7 mouse cellular contexts compared by ENCODE assay signal in the genomic region with DNA sequence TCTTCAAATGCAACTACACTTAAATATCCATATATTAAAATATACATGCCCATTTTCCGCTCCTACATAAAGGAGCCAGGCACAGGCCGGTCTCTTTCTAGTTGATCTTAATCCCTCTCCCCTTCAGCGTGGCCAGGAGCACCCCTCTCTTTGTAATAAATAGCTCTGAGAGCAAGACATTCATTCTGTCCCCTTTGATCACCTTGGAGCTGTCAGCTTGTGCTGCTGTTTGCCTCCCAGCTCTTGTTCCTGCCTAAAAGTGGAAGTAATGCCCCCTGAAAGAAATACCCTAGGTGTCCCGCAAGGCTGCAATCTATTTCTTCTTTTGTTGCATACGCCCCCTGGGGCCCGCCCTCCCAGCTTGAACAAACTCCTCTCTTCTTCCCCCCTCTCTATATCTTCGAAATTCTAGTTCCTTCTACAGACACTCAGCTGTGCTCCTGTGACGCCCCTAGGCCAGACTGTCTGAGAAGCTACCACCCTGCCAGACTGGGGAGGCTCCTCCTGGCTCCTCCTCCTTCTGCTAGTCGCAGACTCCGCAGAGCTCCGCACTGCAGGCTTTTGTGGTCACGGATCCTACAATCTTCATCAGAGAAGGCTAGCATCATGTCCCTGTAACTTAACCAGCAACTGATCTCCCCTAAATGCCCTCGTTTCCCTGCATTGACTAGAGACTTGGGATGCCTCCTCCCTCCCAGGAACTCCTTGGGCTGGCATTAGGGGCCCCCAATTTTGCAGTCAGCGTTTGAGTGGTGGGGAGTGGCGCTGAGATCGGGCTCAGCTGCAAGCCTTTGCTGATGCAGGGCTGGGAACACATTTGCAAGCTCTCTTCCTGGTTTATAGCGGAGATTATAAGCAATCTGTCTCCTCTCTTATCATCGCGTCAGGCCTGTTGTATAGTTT.
DNase-seq lines count a peak whose midpoint lies in the region; ATAC-seq lines count a peak whose summit lies in the region.

No protein-coding gene starts in this region.

- peak overlapping the region; percentile 35 for H3K4me3 ChIP-seq in embryonic facial prominence, embryonic 12.5 days
- H3K4me3 ChIP-seq in neural tube, embryonic 14.5 days (ENCODE audit: low read depth, low read length) = peak overlapping the region; percentile 24

- peak overlapping the region; percentile 55 for H3K4me2 ChIP-seq in embryonic facial prominence, embryonic 12.5 days (replicated peaks)
- peak overlapping the region; percentile 40 for H3K4me2 ChIP-seq in neural tube, embryonic 14.5 days (ENCODE audit: low read depth, low read length)

- peak overlapping the region; percentile 44 for H3K9ac ChIP-seq in embryonic facial prominence, embryonic 12.5 days
- peak overlapping the region; percentile 25; the same call in 1 of the 2 replicates for H3K9ac ChIP-seq in neural tube, embryonic 14.5 days (replicated peaks; ENCODE audit: low read depth, low read length)

- H3K27ac ChIP-seq in embryonic facial prominence, embryonic 12.5 days = peak overlapping the region; percentile 79
- peak overlapping the region; percentile 80 for H3K27ac ChIP-seq in neural tube, embryonic 14.5 days (ENCODE audit: low read depth, low read length)

- no peaks in the 10 kb centered on the region for H3K27me3 ChIP-seq in embryonic facial prominence, embryonic 12.5 days
- no peaks in the 10 kb centered on the region for H3K27me3 ChIP-seq in neural tube, embryonic 14.5 days (ENCODE audit: control insufficient read depth, insufficient read depth, low read length)

- H3K36me3 ChIP-seq in embryonic facial prominence, embryonic 12.5 days = no peaks in the 10 kb centered on the region
- H3K36me3 ChIP-seq in neural tube, embryonic 14.5 days (ENCODE audit: control insufficient read depth, insufficient read depth, low read length) = no peaks in the 10 kb centered on the region

- peaks cover 9% of the 10 kb centered on the region; the same call in 1 of the 2 replicates for H3K4me1 ChIP-seq in embryonic facial prominence, embryonic 12.5 days
- H3K4me1 ChIP-seq in neural tube, embryonic 14.5 days (ENCODE audit: control insufficient read depth, insufficient read depth, low read length) = peaks cover 4% of the 10 kb centered on the region; the same call in 1 of the 2 replicates

- 8% methylated on average over 19 of the region's 19 CpGs for WGBS in embryonic facial prominence, embryonic 12.5 days
- WGBS in neural tube, embryonic 14.5 days = 3% methylated on average over 19 of the region's 19 CpGs

- peak; percentile 97 for ATAC-seq in embryonic facial prominence, embryonic 12.5 days (ENCODE audit: insufficient number of reproducible peaks, insufficient read depth, low FRiP score, low TSS enrichment)
- ATAC-seq in neural tube, embryonic 14.5 days (ENCODE audit: low read depth) = peak; percentile 98

- DNase-seq in cerebellum, adult 11-12 months = peak; percentile 39
- DNase-seq in heart, adult 9 months (ENCODE audit: low spot score in 2 of 2) = peak; percentile 27 to 36
- DNase-seq in kidney, postnatal 14 days = peak; percentile 44
- DNase-seq in liver = peak; percentile 32
- no peak for DNase-seq in spleen, postnatal 10 days (ENCODE audit: low spot score in 2 of 2)

- H3K9me3 ChIP-seq in embryonic facial prominence, embryonic 12.5 days = no peaks in the 10 kb centered on the region
- no peaks in the 10 kb centered on the region for H3K9me3 ChIP-seq in neural tube, embryonic 14.5 days (ENCODE audit: control insufficient read depth, low read length)

Comparison
In these comparisons a context has a peak if more than half of its experiments do, and no peak if none do; other contexts are left out.
1. DNase-seq: peak in cerebellum, adult 11-12 months (single experiment), heart, adult 9 months (2 of 2), kidney, postnatal 14 days (single experiment) and liver (single experiment); none in spleen, postnatal 10 days (0 of 2).